Mouse (Mus musculus) central nervous system, embryonic 18 days (tissue): ENCODE results near the gene Stfa1. TPM values are rescaled to one million over a fixed set of nuclear protein-coding genes. Genes with fewer than 3 reads are reported as not detected.

ENCODE experiments used
- polyA plus RNA-seq: library from polyadenylated mRNA; depleted of rRNA; stranded (reverse); fragments of >200 nt; gene quantifications from 2 replicates; pipeline ENCODE4 v1.2.3, GENCODE M21; 2012; rRNA removed

The Stfa1 gene
- polyA plus RNA-seq, result 0.30 and 1.8 TPM in 2 replicates

DNA sequence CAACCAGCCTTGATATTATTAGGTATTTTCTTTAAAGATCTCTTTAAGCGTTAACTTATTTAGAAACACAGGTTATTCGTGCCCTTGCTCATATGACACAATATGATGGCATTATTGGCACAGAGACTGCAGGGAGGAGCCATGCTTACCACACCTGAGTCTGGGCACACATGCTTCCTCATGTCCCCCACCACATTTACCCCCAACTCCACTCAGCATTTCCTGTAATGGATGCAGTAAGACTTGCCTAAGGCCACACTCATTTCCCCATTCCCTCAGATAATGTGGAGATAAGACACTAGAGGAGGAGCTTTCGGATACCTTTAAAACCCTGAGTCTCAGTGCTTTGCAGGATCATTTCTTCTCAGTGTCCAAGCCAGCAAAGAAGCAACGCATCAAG, at the start of gene Stfa1:
Stfa1 (plus strand) TSS at position 156 of the 400 bp plus-strand sequence.

DNA sequence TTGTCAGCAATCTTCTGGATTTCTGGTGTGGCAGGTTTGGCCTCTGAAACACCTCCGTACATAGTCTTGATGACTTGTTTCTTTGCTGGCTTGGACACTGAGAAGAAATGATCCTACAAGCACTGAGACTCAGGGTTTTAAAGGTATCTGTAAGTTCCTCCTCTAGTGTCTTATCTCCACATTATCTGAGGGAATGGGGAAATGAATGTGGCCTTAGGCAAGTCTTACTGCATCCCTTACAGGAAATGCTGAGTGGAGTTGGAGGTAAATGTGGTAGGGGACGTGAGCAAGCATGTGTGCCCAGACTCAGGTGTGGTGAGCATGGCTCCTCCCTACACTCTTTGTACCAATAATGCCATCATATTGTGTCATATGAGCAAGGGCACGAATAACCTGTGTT, 57.5 kb downstream of the Stfa1 start, which contains the start of gene BC117090:
BC117090 (minus strand) TSS at position 101 of the 400 bp plus-strand sequence.

Other genes starting within 250 kb of the Stfa1 start
- 7.2 and 7.3 TPM in 2 replicates for gene Wdr5b, start 235.8 kb upstream of the Stfa1 start, polyA plus RNA-seq
- gene Fam162a, start 205.4 kb upstream of the Stfa1 start, polyA plus RNA-seq, result 128 and 129 TPM in 2 replicates
- 22.5 and 25.2 TPM in 2 replicates for gene Ccdc58, start 205.3 kb upstream of the Stfa1 start, polyA plus RNA-seq
- gene Csta1, start 145.7 kb upstream of the Stfa1 start, polyA plus RNA-seq, result not detected in 2 replicates
- gene Stfa2l1, start 120.1 kb upstream of the Stfa1 start, polyA plus RNA-seq, result 1.7 TPM in 1 of 2 replicates, not detected in the other
- 0.30 and 2.5 TPM in 2 replicates for gene Gm5483, start 92.7 kb upstream of the Stfa1 start, polyA plus RNA-seq
- not detected in 2 replicates for gene Gm5416, start 66.5 kb upstream of the Stfa1 start, polyA plus RNA-seq
- 0.70 TPM in 1 of 2 replicates, not detected in the other for gene 2010005H15Rik, start 55.5 kb upstream of the Stfa1 start, polyA plus RNA-seq
- gene BC117090, start 57.4 kb downstream of the Stfa1 start, polyA plus RNA-seq, result not detected in 2 replicates
- 0.51 and 1.9 TPM in 2 replicates for gene BC100530, start 90.8 kb downstream of the Stfa1 start, polyA plus RNA-seq
- 0.88 TPM in 1 of 2 replicates, not detected in the other for gene Stfa2, start 131.5 kb downstream of the Stfa1 start, polyA plus RNA-seq
- gene Stfa3, start 178.4 kb downstream of the Stfa1 start, polyA plus RNA-seq, result 0.49 and 1.1 TPM in 2 replicates